Mouse (Mus musculus): Measurements from ENCODE around the gene Hcn2.

DNA sequence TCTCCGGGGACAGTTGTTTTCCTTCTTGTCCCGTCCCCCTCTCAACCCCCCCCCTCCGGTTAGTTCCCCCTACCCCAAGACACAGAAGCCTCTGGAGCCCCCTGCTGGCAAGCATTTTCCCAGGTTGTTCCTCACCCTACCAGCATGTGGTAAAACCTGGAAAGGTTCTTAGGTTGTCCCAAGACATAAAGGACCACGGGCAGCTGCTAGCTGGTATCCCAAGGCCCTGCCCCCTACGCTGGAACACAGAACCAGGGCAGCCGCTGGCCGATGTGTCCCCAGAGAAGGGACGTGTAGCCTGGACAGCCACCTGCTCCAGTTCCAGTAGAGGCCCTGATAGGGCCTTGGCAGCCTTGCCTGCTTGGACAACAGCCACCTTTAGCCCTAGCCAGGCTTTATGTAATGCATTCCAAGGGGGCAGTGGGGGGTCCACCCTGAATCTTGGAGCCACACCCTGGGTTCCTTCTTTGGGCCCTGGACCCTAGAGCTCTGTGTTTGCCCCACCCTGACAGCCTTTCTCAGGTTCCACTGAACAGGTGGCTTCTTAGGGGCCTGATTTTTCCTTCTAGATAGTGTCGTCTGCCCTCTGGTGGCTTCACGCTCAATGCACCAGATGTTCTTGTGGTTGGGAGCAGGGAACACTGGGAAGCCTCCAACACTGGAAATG lies 33.4 kb upstream of the Hcn2 start:
- TF ChIP-seq POLR2A (IDR thresholded peaks at IDR 0.05; ENCODE audit: low read depth, low read length) (no peak), CTCF (IDR thresholded peaks at IDR 0.05; ENCODE audit: extremely low read depth, insufficient read length, insufficient replicate concordance, low read depth, low read length) (peak; percentile 49; the same call in 1 of the 2 replicates)
